Mouse (Mus musculus) right cerebral cortex, adult 18-20 months (tissue): Measurements from ENCODE around the gene Olfr1053.
"Not testable (repeated sequence)": the region's sequence is repeated elsewhere in the genome, so short reads cannot be mapped to it uniquely, and the experiment has no call there.

ENCODE experiments used
- DNase-seq: peaks from one replicate; pipeline ENCODE4 v3.0.0; 2022; ENCODE audit warnings: mixed read lengths

Gene Olfr1053

DNA sequence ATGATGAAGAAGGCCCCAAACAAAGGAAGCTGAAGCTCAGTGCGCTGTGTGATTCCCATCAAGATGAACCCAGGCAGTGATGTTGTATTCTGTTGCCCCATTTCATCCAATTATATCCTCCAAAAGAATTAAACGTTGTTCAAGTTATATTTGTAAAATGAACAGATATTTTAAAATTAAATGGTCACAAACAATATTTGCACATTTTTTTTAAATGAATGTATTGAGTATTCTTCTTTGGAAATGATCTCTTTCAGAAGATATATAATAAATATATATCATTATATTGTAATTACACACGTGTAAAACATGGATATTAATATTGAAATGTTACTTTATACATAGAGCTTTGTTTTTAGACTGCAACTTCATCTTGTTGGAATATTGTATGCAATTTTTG, at the start of gene Olfr1053:
TSS of gene Olfr1053 (minus strand) at position 101 of the 400 bp plus-strand sequence.
- DNase-seq, result no peak

DNA sequence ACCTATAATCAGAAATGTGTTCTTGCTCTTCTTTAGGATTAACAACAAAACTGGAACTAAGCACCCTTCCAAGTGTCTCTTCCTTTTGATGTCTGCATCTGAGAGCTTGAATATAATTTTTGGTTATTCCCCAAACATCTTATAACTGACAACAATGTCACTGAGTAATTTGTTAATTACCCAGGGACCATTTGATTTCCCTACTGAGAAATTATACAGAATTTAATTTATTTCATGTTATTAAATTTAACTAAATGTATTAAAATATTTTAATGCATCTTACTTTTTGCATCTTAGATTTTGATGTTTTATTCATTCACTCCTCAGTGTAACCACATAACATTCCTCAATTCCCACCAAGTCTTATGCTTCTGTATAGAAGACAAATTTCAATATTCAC, 47.3 kb upstream of the Olfr1053 start, which contains the start of gene Olfr1056:
TSS of gene Olfr1056 (minus strand) at position 101 of the 400 bp plus-strand sequence.
- no peak for DNase-seq

DNA sequence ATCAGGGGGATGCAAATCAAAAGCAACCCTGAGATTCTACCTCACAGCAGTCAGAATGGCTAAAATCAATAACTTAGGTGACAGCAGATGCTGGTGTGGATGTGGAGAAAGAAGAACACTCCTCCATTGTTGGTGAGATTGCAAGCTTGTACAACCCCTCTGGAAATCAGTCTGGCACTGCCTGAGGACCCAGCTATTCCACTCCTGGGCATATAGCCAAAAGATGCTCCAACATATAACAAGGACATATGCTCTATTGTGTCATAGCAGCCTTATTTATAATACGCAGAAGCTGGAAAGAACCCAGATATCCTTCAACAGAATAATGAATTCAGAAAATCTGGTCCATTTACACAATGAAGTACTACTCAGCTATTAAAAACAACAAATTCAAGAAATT, 36.7 kb upstream of the Olfr1053 start:
- not testable (repeated sequence) for DNase-seq

DNA sequence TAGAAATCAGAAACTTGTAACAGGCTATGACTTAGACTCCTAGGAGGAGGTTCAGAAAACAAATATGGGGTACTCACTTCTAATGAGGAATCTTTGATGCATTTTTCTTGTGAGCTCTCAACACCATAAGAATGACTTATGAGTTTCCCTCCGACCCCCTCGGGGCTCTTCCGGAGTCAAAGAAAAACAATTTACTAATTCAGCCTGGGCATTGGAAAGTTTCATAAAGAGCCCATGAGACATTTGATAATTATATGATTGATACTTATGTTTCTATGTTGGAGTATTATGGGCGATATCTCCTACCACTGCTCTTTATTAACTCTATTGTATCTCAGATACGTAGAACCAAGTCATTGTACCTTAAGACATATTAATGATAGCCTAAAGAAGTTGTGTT, 35.1 kb upstream of the Olfr1053 start, which contains the start of gene Olfr1055:
TSS of gene Olfr1055 (minus strand) at position 101 of the 400 bp plus-strand sequence.
- DNase-seq, result no peak

DNA sequence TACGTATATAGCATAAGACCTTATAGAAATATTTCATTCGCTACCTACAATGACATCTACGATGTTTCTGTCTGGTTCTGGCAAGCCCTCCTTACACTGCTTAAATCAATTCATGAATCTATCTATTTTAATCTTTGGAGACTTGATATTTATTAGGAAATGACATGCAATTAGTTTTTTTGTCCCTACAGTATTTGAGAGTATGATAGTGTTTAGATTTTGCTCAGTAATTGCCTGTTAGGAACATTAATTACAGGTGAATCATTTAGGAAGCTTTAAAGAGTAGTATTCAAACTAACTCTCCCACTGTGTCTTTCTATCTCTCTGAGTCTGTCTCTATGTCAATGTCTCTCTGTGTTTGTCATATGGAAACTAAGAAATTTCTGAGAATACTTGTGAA, 20.2 kb upstream of the Olfr1053 start, which contains the start of gene Olfr1054:
TSS of gene Olfr1054 (minus strand) at position 101 of the 400 bp plus-strand sequence.
- no peak for DNase-seq

DNA sequence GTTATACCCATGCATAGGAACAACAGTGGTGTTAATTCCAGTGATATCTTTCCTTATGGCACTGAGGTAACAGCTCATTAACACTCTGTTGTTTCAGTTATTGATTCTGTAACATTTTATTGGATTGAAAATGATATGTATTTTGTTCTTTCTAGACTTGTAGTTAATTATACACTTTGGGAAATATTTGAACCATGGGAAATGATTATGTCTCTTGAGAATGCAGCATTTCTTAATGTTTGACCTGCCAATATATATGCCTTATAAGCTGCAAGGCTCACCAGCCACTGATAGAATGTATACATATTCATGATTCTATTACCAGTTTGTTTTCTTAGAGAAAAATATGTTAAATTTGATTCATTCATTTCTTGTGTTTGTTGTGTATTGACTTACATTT, 22.9 kb downstream of the Olfr1053 start, which contains the start of gene Olfr1052:
TSS of gene Olfr1052 (plus strand) at position 301 of the 400 bp plus-strand sequence.
- no peak for DNase-seq

DNA sequence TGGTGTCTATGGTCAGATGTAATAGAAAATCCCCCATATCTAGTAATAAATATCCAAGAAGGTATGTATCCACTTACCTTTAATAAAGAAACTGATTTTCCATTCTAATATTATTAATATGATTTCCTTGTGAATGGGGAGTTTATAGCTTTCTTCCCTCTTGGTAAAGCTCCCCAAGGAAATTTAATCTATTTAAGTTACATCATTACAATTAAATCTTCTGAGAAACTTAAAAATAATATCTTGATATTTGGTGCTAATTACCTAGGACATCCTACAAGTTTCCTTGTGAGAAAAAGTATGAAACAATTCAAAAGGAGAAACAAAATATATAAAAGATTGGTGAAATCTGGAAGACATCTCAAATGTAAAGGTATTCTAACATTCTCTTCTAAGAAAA, 36.1 kb downstream of the Olfr1053 start, which contains the start of gene Olfr1051:
TSS of gene Olfr1051 (minus strand) at position 101 of the 400 bp plus-strand sequence.
- not testable (repeated sequence) for DNase-seq
